Mouse (Mus musculus): Measurements from ENCODE around the gene Ppef1. TPM values are rescaled to one million over a fixed set of nuclear protein-coding genes. Genes with fewer than 3 reads are reported as not detected.

The Ppef1 gene
- total RNA-seq, 2 experiments from 2014 or later, result not detected

GRCm38 (mm10) chrX:160601053-160601452, 134.5 kb downstream of the Ppef1 start:
- ATAC-seq (replicated peaks; ENCODE audit: low FRiP score, poor library complexity, severe bottlenecking), result no peak

GRCm38 (mm10) chrX:160598562-160599458, 136.8 kb downstream of the Ppef1 start:
- no peak for ATAC-seq (replicated peaks; ENCODE audit: low FRiP score, poor library complexity, severe bottlenecking)

- ATAC-seq (replicated peaks; ENCODE audit: low FRiP score, poor library complexity, severe bottlenecking), result no peak
Observed at GRCm38 (mm10) chrX:160598055-160598454, 137.5 kb downstream of the Ppef1 start.

- ATAC-seq (replicated peaks; ENCODE audit: low FRiP score, poor library complexity, severe bottlenecking), result no peak
Observed at GRCm38 (mm10) chrX:160592933-160593332, 142.6 kb downstream of the Ppef1 start.

GRCm38 (mm10) chrX:160590147-160590546, 145.4 kb downstream of the Ppef1 start:
- ATAC-seq (replicated peaks; ENCODE audit: low FRiP score, poor library complexity, severe bottlenecking), result no peak

GRCm38 (mm10) chrX:160588523-160588922, 147.0 kb downstream of the Ppef1 start:
- no peak for ATAC-seq (replicated peaks; ENCODE audit: low FRiP score, poor library complexity, severe bottlenecking)

GRCm38 (mm10) chrX:160585110-160585509, 150.5 kb downstream of the Ppef1 start:
- no peak for ATAC-seq (replicated peaks; ENCODE audit: low FRiP score, poor library complexity, severe bottlenecking)

- no peak for ATAC-seq (replicated peaks; ENCODE audit: low FRiP score, poor library complexity, severe bottlenecking)
Observed at GRCm38 (mm10) chrX:160584148-160584838, 151.3 kb downstream of the Ppef1 start.

- ATAC-seq (replicated peaks; ENCODE audit: low FRiP score, poor library complexity, severe bottlenecking), result no peak
Observed at GRCm38 (mm10) chrX:160583589-160583988, 152.0 kb downstream of the Ppef1 start.

Other genes starting within 250 kb of the Ppef1 start
- gene Phka2, start 233.6 kb downstream of the Ppef1 start, total RNA-seq (2015; ENCODE audit: low replicate concordance), result 31.4 and 41.1 TPM in 2 replicates
- gene Phka2, start 233.6 kb downstream of the Ppef1 start, total RNA-seq (2017; ENCODE audit: low replicate concordance), result 21.6 and 32.7 TPM in 2 replicates
- not detected in 2 replicates for gene Rs1, start 32.2 kb upstream of the Ppef1 start, total RNA-seq (2015; ENCODE audit: low replicate concordance)
- not detected in 2 replicates for gene Rs1, start 32.2 kb upstream of the Ppef1 start, total RNA-seq (2017; ENCODE audit: low replicate concordance)
- gene Gja6, start 171.3 kb upstream of the Ppef1 start, total RNA-seq (2015; ENCODE audit: low replicate concordance), result 1.4 TPM in 1 of 2 replicates, not detected in the other
- not detected in 2 replicates for gene Gja6, start 171.3 kb upstream of the Ppef1 start, total RNA-seq (2017; ENCODE audit: low replicate concordance)

Measured in erythroid progenitor cell, adult 5-6 weeks (primary cell).